Mouse (Mus musculus): ENCODE results near the gene Arid3b. TPM values are rescaled to one million over a fixed set of nuclear protein-coding genes. Genes with fewer than 3 reads are reported as not detected.

The Arid3b gene
- polyA plus RNA-seq, 1 experiment from 2014 or later: 12.3 TPM

- Histone ChIP-seq H3K9ac (no peak overlapping the region), H3K9me3 (replicated peaks) (no peaks in the 10 kb centered on the region), H3K4me3 (no peak overlapping the region), H3K36me3 (ENCODE audit: poor library complexity, severe bottlenecking) (peaks cover 7% of the 10 kb centered on the region; the same call in 1 of the 2 replicates), H3K27me3 (peaks cover 4% of the 10 kb centered on the region; the same call in 1 of the 2 replicates), H3K4me1 (peaks cover 20% of the 10 kb centered on the region), H3K4me2 (no peak overlapping the region), H3K27ac (no peak overlapping the region)
- 87% methylated on average over 1 of the region's 1 CpGs for WGBS
- no peak for ATAC-seq
Measured at GRCm38 (mm10) chr9:57823397-57823796, 13.2 kb downstream of the Arid3b start.

- H3K4me1 ChIP-seq: peaks cover 26% of the 10 kb centered on the region
- no peak for ATAC-seq
Measured at GRCm38 (mm10) chr9:57822812-57823211, 13.8 kb downstream of the Arid3b start.

GRCm38 (mm10) chr9:57820186-57821080 is 16.2 kb downstream of the Arid3b start:
- ATAC-seq: no peak
- Histone ChIP-seq H3K4me2 (no peak overlapping the region), H3K36me3 (ENCODE audit: poor library complexity, severe bottlenecking) (peaks cover 2% of the 10 kb centered on the region; the same call in 1 of the 2 replicates), H3K27ac (no peak overlapping the region), H3K9ac (peak overlapping the region; percentile 31), H3K4me1 (peaks cover 39% of the 10 kb centered on the region), H3K27me3 (no peaks in the 10 kb centered on the region), H3K9me3 (replicated peaks) (no peaks in the 10 kb centered on the region), H3K4me3 (no peak overlapping the region)
- WGBS: 31% methylated on average over 16 of the region's 16 CpGs

More at GRCm38 (mm10) chr9:57822812-57823211, 13.8 kb downstream of the Arid3b start:
- Histone ChIP-seq H3K4me2 (no peak overlapping the region), H3K27me3 (no peaks in the 10 kb centered on the region), H3K4me3 (no peak overlapping the region), H3K36me3 (ENCODE audit: poor library complexity, severe bottlenecking) (peaks cover 7% of the 10 kb centered on the region; the same call in 1 of the 2 replicates), H3K9me3 (replicated peaks) (no peaks in the 10 kb centered on the region), H3K27ac (no peak overlapping the region), H3K9ac (no peak overlapping the region)
- 77% methylated on average over 13 of the region's 13 CpGs for WGBS

GRCm38 (mm10) chr9:57817220-57817667 is 19.3 kb downstream of the Arid3b start:
- Histone ChIP-seq H3K27me3 (no peaks in the 10 kb centered on the region), H3K4me2 (no peak overlapping the region), H3K4me3 (no peak overlapping the region), H3K9ac (no peak overlapping the region), H3K27ac (no peak overlapping the region), H3K4me1 (peaks cover 63% of the 10 kb centered on the region), H3K36me3 (ENCODE audit: poor library complexity, severe bottlenecking) (no peaks in the 10 kb centered on the region), H3K9me3 (replicated peaks) (no peaks in the 10 kb centered on the region)
- WGBS: 8% methylated on average over 6 of the region's 6 CpGs
- no peak for ATAC-seq

GRCm38 (mm10) chr9:57814866-57815265 is 21.7 kb downstream of the Arid3b start:
- H3K4me2 ChIP-seq: no peak overlapping the region
- no peaks in the 10 kb centered on the region; the same call in 1 of the 2 replicates for H3K36me3 ChIP-seq (ENCODE audit: poor library complexity, severe bottlenecking)
- H3K4me3 ChIP-seq: no peak overlapping the region
- H3K27me3 ChIP-seq: no peaks in the 10 kb centered on the region
- peaks cover 58% of the 10 kb centered on the region for H3K4me1 ChIP-seq
- no peak overlapping the region for H3K9ac ChIP-seq
- H3K9me3 ChIP-seq (replicated peaks): no peaks in the 10 kb centered on the region
- 37% methylated on average over 3 of the region's 3 CpGs for WGBS
- H3K27ac ChIP-seq: no peak overlapping the region
- ATAC-seq: no peak

GRCm38 (mm10) chr9:57814014-57814413 is 22.6 kb downstream of the Arid3b start:
- H3K4me2 ChIP-seq: no peak overlapping the region
- H3K27me3 ChIP-seq: no peaks in the 10 kb centered on the region
- no peak overlapping the region for H3K4me3 ChIP-seq
- no peaks in the 10 kb centered on the region; the same call in 1 of the 2 replicates for H3K36me3 ChIP-seq (ENCODE audit: poor library complexity, severe bottlenecking)
- H3K9ac ChIP-seq: no peak overlapping the region
- ATAC-seq: no peak
- WGBS: 29% methylated on average over 1 of the region's 1 CpGs
- H3K27ac ChIP-seq: peak overlapping the region; percentile 57; the same call in 1 of the 2 replicates
- peaks cover 66% of the 10 kb centered on the region for H3K4me1 ChIP-seq
- no peaks in the 10 kb centered on the region for H3K9me3 ChIP-seq (replicated peaks)

- 24% methylated on average over 8 of the region's 8 CpGs for WGBS
- Histone ChIP-seq H3K27me3 (no peaks in the 10 kb centered on the region), H3K4me3 (no peak overlapping the region), H3K4me1 (peaks cover 68% of the 10 kb centered on the region), H3K9ac (no peak overlapping the region), H3K9me3 (replicated peaks) (no peaks in the 10 kb centered on the region), H3K36me3 (ENCODE audit: poor library complexity, severe bottlenecking) (peaks cover 3% of the 10 kb centered on the region; the same call in 1 of the 2 replicates), H3K4me2 (peak overlapping the region; percentile 15; the same call in 1 of the 2 replicates), H3K27ac (peak overlapping the region; percentile 57)
- ATAC-seq: no peak
Measured at GRCm38 (mm10) chr9:57811793-57812733, 24.5 kb downstream of the Arid3b start.

GRCm38 (mm10) chr9:57810691-57811090 is 25.9 kb downstream of the Arid3b start:
- Histone ChIP-seq H3K4me1 (peaks cover 65% of the 10 kb centered on the region), H3K9me3 (replicated peaks) (no peaks in the 10 kb centered on the region), H3K27me3 (no peaks in the 10 kb centered on the region), H3K36me3 (ENCODE audit: poor library complexity, severe bottlenecking) (peaks cover 7% of the 10 kb centered on the region; the same call in 1 of the 2 replicates), H3K27ac (no peak overlapping the region), H3K4me2 (no peak overlapping the region), H3K9ac (no peak overlapping the region), H3K4me3 (no peak overlapping the region)
- WGBS: 78% methylated on average over 3 of the region's 3 CpGs
- ATAC-seq: no peak

GRCm38 (mm10) chr9:57808771-57809310 is 27.8 kb downstream of the Arid3b start:
- Histone ChIP-seq H3K4me2 (no peak overlapping the region), H3K9ac (peak overlapping the region; percentile 35), H3K27me3 (no peaks in the 10 kb centered on the region), H3K4me3 (no peak overlapping the region), H3K36me3 (ENCODE audit: poor library complexity, severe bottlenecking) (peaks cover 7% of the 10 kb centered on the region; the same call in 1 of the 2 replicates), H3K4me1 (peaks cover 57% of the 10 kb centered on the region), H3K27ac (peak overlapping the region; percentile 68), H3K9me3 (replicated peaks) (no peaks in the 10 kb centered on the region)
- 16% methylated on average over 5 of the region's 5 CpGs for WGBS
- ATAC-seq: peak; percentile 66

- Histone ChIP-seq H3K27me3 (no peaks in the 10 kb centered on the region), H3K4me1 (peaks cover 52% of the 10 kb centered on the region), H3K9me3 (replicated peaks) (no peaks in the 10 kb centered on the region), H3K27ac (no peak overlapping the region), H3K4me2 (no peak overlapping the region), H3K4me3 (no peak overlapping the region), H3K9ac (no peak overlapping the region), H3K36me3 (ENCODE audit: poor library complexity, severe bottlenecking) (peaks cover 7% of the 10 kb centered on the region; the same call in 1 of the 2 replicates)
- WGBS: 52% methylated on average over 4 of the region's 4 CpGs
- no peak for ATAC-seq
Measured at GRCm38 (mm10) chr9:57807174-57807651, 29.4 kb downstream of the Arid3b start.

GRCm38 (mm10) chr9:57806066-57806481 is 30.5 kb downstream of the Arid3b start:
- no peaks in the 10 kb centered on the region for H3K27me3 ChIP-seq
- H3K9me3 ChIP-seq (replicated peaks): no peaks in the 10 kb centered on the region
- WGBS: 41% methylated on average over 1 of the region's 1 CpGs
- ATAC-seq: no peak
- H3K4me3 ChIP-seq: no peak overlapping the region
- H3K27ac ChIP-seq: no peak overlapping the region
- no peak overlapping the region for H3K4me2 ChIP-seq
- H3K9ac ChIP-seq: no peak overlapping the region
- peaks cover 41% of the 10 kb centered on the region for H3K4me1 ChIP-seq
- peaks cover 11% of the 10 kb centered on the region; the same call in 1 of the 2 replicates for H3K36me3 ChIP-seq (ENCODE audit: poor library complexity, severe bottlenecking)
